Mouse (Mus musculus) bone marrow, adult 2 months (tissue): Measurements from ENCODE around the gene Pxmp4. TPM values are rescaled to one million over a fixed set of nuclear protein-coding genes. Genes with fewer than 3 reads are reported as not detected.

Experiments used
- H3K27ac ChIP-seq: fragments of 200-500 bp; 2 replicates; pipeline ENCODE4 v1.5.1; 2012; ENCODE audit warnings: low read depth, mild to moderate bottlenecking, control low read depth, inconsistent platforms, low read length; ENCODE audit not compliant: control insufficient read depth, poor library complexity, insufficient read depth
- H3K4me1 ChIP-seq: fragments of 200-500 bp; 2 replicates; pipeline ENCODE4 v1.6.1; 2011; ENCODE audit warnings: low read length; ENCODE audit not compliant: control insufficient read depth, insufficient read depth
- H3K4me3 ChIP-seq: fragments of 200-500 bp; replicated peaks from 2 replicates; pipeline ENCODE3; 2011; ENCODE audit warnings: mild to moderate bottlenecking, low read depth, low read length, control low read depth; ENCODE audit not compliant: control insufficient read depth
- CTCF ChIP-seq: fragments of 200-500 bp; IDR thresholded peaks from 2 replicates; pipeline ENCODE4 v1.5.1; 2011; ENCODE audit warnings: low read length, control low read depth; ENCODE audit not compliant: control insufficient read depth, insufficient read depth
- POLR2A ChIP-seq: fragments of 200-500 bp; IDR thresholded peaks from 2 replicates; pipeline ENCODE4 v1.6.1; 2011; ENCODE audit warnings: low read depth, mild to moderate bottlenecking, control low read depth, low read length, borderline replicate concordance; ENCODE audit not compliant: control insufficient read depth
- WGBS: fragments of 180-500 bp; shearing (Covaris S2); methylation state at CpG from one replicate; pipeline ENCODE4 v1.1.7; 2018; 5-methylcytosine and 5-hydroxymethylcytosine counted together
- polyA plus RNA-seq: library from polyadenylated mRNA; stranded (reverse); fragments of >200 nt; gene quantifications from 2 replicates; pipeline ENCODE4 v1.2.4, GENCODE M21; 2011; ENCODE audit warnings: low replicate concordance; ENCODE audit not compliant: missing spikeins, insufficient read depth, insufficient read length

Gene Pxmp4
- polyA plus RNA-seq, 1 experiment = 11.3 TPM

DNA sequence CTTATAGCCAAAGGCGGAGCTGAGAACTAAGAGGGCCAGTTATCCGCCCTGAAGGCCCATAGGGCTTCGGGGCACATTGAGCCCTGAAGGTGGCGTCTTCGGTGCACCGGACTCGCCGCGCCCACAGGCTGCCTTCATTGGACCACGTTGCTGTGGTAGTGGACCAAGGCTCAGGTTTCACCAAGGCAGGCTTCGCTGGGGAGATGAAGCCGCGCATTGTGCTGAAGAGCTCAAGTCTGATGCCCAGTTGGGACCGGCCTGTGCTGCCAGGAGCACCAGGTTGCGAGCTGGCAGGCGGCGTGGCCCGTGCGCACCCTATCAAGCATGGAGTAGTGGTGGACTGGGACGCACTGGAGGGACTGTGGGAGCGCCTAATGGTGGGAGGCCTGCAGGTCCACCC, 51.6 kb downstream of the Pxmp4 start:
- H3K4me1 ChIP-seq = peaks cover 2% of the 10 kb centered on the region; the same call in 1 of the 2 replicates
- H3K4me3 ChIP-seq = no peak overlapping the region
- TF ChIP-seq CTCF (no peak), POLR2A (no peak)
- 55% methylated on average over 21 of the region's 21 CpGs for WGBS
- H3K27ac ChIP-seq = no peak overlapping the region; the same call in 1 of the 2 replicates

DNA sequence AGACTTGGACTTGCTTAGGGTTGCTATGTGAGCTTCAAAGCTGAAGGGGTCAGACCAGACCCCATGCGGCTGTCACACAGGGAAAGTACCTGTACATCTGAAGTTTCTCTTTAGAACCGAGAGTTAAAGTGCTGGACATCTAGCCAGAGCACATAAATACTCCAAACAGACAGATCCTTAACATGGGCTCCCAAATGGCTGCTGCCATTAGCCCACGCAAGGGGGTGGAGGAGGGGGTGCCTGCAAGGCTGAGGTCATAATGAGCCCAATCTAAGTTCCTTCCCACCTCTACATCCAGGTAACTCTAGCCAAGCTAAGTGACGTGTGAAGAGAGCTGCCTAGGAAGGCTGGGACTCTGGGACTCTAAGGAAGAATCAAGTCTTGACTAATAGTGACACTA, 52.0 kb downstream of the Pxmp4 start, which contains the start of gene Actl10:
TSS of gene Actl10 (plus strand) at position 301 of the 400 bp plus-strand sequence.
- Histone ChIP-seq H3K4me3 (peak within 1 kb of the TSS; percentile 41), H3K4me1 (peaks cover 2% of the 10 kb centered on the region; the same call in 1 of the 2 replicates), H3K27ac (no peak within 1 kb of the TSS; the same call in 1 of the 2 replicates)
- TF ChIP-seq CTCF (no peak), POLR2A (no peak)
- 76% methylated on average over 4 of the region's 4 CpGs for WGBS

DNA sequence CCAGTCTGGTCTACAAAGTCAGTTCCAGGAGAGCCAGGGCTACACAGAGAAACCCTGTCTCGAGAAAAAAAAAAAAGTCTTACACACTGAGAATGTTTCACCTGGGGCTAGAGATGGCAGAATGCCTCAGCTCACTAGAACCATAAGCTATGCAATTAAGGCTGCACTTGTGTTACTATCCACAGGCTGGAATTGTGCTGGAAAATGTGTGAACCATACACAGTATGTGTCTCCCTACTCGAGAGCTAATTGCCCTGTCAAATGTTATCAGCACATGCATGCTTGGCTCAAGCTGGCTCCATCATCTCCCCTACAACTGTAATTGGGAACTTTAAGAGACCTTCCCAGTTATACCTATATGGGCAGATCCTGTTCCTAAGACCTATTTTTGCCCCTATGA, 52.6 kb downstream of the Pxmp4 start:
- TF ChIP-seq POLR2A = no peak
- TF ChIP-seq CTCF = no peak
- 69% methylated on average over 2 of the region's 2 CpGs for WGBS
- Histone ChIP-seq H3K4me1 (peaks cover 2% of the 10 kb centered on the region; the same call in 1 of the 2 replicates), H3K4me3 (no peak overlapping the region), H3K27ac (no peak overlapping the region)

DNA sequence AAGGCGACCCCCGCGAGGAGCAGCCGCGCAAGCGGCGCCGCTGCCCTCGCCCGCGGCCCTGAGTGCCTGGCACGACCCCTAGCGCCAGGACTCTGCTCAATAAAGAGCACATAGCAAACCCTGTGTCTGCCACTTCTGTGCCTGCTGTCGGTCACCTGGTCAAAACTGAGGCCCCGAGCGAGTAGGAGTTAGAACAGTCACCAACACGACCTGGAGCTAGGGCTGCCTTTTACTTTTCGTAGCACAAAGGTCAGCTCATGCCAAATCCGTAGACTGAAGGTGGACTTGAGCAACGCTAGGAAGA, 53.7 kb downstream of the Pxmp4 start:
- Histone ChIP-seq H3K4me3 (no peak overlapping the region), H3K27ac (no peak overlapping the region), H3K4me1 (peaks cover 2% of the 10 kb centered on the region; the same call in 1 of the 2 replicates)
- 16% methylated on average over 20 of the region's 20 CpGs for WGBS
- TF ChIP-seq CTCF (no peak), POLR2A (no peak)

DNA sequence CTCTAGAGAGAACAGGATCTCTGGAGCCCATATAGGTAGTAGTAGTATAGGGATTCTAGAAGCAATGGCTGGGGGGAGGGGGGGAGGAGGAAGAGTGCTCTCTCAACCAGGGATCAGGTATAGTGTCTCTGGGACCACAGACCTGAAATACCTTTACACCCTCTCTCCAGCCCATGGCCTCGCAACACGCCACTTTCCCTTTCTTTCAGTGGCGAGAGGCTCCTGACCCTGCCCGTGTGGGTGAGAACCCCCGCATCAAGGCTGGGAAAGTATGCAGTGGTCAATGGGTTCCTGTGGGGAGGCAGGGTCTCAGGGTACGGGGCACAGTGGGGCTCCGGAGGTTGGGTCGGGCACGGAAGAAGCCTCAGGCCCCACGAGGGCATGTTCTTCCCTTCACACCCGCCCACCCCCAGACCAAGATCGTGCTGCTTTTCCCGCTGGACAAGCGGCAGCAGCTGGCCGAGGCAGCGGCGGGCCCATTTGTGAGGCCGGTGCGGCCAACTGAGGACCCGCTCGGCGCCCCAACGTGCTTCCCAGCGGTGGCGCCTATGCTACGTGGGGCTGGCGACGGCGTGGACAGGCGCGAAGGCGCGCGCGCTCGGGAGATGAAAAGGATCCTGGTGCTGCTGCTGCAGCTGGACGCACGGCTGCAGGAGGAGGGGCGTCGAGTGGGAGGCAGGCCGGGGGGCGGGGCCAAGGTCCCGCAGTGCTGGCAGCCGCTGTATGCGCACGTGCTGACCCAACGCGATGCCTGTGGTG, 54.2 kb downstream of the Pxmp4 start:
- TF ChIP-seq CTCF (no peak), POLR2A (no peak)
- Histone ChIP-seq H3K27ac (no peak overlapping the region), H3K4me1 (peaks cover 2% of the 10 kb centered on the region; the same call in 1 of the 2 replicates), H3K4me3 (no peak overlapping the region)
- 8% methylated on average over 48 of the region's 48 CpGs for WGBS

DNA sequence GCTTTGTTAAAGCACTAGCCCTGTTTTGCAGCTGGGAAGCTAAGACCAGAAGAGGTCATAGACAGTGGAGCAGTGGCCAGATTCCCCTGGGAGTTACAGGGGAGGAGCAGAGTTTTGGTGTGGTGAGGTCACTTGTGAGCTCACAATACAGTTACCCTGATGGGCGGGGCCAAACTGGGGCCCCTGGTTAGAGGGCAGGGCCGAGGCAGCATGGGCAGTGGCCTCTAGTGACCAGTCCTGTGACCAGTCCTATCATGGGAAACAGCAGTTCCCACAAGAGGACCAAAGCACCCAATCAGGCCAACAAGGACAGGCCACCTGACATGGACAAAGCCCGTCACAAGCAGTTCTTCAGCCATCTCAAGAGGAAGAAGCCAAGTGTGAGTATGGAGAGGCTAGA, 54.8 kb downstream of the Pxmp4 start:
- H3K4me1 ChIP-seq = peaks cover 2% of the 10 kb centered on the region; the same call in 1 of the 2 replicates
- 59% methylated on average over 3 of the region's 3 CpGs for WGBS
- H3K27ac ChIP-seq = no peak overlapping the region
- H3K4me3 ChIP-seq = no peak overlapping the region
- TF ChIP-seq POLR2A = no peak
- TF ChIP-seq CTCF = no peak

DNA sequence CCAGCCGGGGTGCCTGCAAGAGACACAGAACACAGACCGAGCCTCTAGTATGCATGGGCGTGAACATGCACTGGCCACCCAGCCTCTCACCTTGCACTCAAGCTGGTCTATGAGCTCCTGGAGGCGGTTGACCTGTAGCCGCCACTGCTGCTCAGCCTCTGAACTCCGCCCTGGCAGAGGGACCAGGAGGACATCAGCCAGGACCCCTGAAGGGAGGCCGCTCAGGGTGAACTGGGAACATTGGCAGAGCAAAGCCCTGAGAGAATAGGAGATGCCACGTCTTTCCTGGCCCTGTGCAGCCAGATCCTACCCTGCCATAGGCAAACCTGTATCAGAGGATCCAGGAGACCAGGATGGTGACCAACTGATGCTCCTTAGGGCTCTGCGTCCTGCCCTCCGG, 56.8 kb downstream of the Pxmp4 start, which contains the start of gene 1700003F12Rik:
TSS of gene 1700003F12Rik (plus strand) at position 375 of the 400 bp plus-strand sequence.
- WGBS = 86% methylated on average over 10 of the region's 10 CpGs
- TF ChIP-seq CTCF (no peak), POLR2A (no peak)
- no peak within 1 kb of the TSS for H3K27ac ChIP-seq
- H3K4me3 ChIP-seq = no peak within 1 kb of the TSS
- no peaks in the 10 kb centered on the region for H3K4me1 ChIP-seq

DNA sequence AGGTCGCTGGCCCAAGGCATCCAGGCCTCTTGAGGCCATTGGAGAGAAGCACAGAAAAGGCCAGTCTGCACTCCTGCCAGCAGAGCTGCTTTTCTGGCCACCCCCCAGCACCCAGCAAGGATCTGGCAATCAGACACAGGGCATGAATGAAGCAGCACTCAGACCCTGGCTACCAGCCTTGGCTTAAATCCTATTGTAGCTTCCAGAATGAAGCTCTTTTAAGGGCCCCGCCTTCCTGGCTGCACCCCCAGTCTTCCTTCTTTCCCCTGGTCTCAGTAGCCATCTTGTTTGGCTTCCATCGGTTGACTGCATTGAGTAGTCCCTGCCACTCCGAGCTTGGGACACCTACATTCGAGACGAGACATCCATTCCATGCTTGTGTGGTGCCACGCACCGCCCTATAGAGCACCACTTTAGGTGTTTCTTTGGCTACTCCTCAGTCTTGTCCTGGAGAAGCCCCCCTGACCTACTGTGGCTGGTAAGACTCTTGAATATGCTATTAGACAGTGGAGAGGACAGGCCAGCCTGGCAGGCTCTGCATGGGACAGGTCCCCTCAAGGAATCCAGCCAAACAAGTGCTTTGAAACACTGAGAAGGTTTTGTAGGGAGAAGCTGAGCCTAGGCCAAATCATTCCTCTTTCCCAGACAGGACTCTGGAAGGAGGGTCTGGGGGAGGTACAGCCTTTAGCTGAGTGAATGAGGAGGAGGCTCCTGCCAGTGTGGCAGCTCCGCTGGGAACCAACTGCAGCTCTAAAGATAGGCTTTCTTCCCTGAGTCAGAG, 59.8 kb downstream of the Pxmp4 start:
- Histone ChIP-seq H3K27ac (no peak overlapping the region), H3K4me1 (no peaks in the 10 kb centered on the region), H3K4me3 (no peak overlapping the region)
- 89% methylated on average over 9 of the region's 9 CpGs for WGBS
- no peak for TF ChIP-seq POLR2A
- no peak for TF ChIP-seq CTCF
